Mouse (Mus musculus) G1E (cell line): Measurements from ENCODE around the gene Kcmf1.

Experiments used
- CTCF ChIP-seq: IDR thresholded peaks from 2 replicates; pipeline ENCODE4 v1.5.1; 2012; ENCODE audit warnings: low read depth, low read length, inconsistent platforms, mixed read lengths
- GATA1 ChIP-seq: IDR thresholded peaks from 2 replicates; pipeline ENCODE4 v1.6.1; 2012; ENCODE audit warnings: borderline replicate concordance, low read length, inconsistent platforms, mixed read lengths
- POLR2AphosphoS5 ChIP-seq: IDR thresholded peaks from 2 replicates; pipeline ENCODE4 v1.6.1; 2012; ENCODE audit warnings: low read depth, low read length, inconsistent platforms; ENCODE audit not compliant: insufficient replicate concordance
- TAL1 ChIP-seq: conservative IDR thresholded peaks from 2 replicates; pipeline ENCODE4 v1.6.1; 2012; ENCODE audit warnings: low read depth, low read length, inconsistent platforms, mixed read lengths

GRCm38 (mm10) chr6:72880913-72881618, 18.7 kb downstream of the Kcmf1 start:
- TF ChIP-seq CTCF (no peak), POLR2AphosphoS5 (no peak), TAL1 (no peak), GATA1 (no peak)
